Mouse (Mus musculus) liver, adult 2 months (tissue): ENCODE measurements around the gene Ttc29. TPM values are rescaled to one million over a fixed set of nuclear protein-coding genes. Genes with fewer than 3 reads are reported as not detected.

Experiments used
- DNase-seq: peaks from one replicate; pipeline ENCODE4 v3.0.0-alpha.2; 2011; ENCODE audit warnings: low read depth, low spot score; ENCODE audit errors: extremely low read depth
- H3K27ac ChIP-seq: fragments of 200-500 bp; replicated peaks from 2 replicates; pipeline ENCODE4 v1.5.1; 2012; ENCODE audit warnings: low read depth, mild to moderate bottlenecking, control low read depth, inconsistent platforms, low read length; ENCODE audit not compliant: insufficient read depth
- H3K27me3 ChIP-seq: fragments of 200-500 bp; 2 replicates; pipeline ENCODE4 v1.6.1; 2012; ENCODE audit warnings: mild to moderate bottlenecking, moderate library complexity, low read length, inconsistent platforms; ENCODE audit not compliant: control insufficient read depth, insufficient read depth
- H3K36me3 ChIP-seq: fragments of 200-500 bp; 2 replicates; pipeline ENCODE4 v1.6.1; 2012; ENCODE audit warnings: low read length, inconsistent platforms; ENCODE audit not compliant: control insufficient read depth, insufficient read depth
- H3K4me1 ChIP-seq: fragments of 200-500 bp; 2 replicates; pipeline ENCODE4 v1.6.1; 2011; ENCODE audit warnings: low read length; ENCODE audit not compliant: control insufficient read depth, insufficient read depth
- H3K4me3 ChIP-seq: fragments of 200-500 bp; 2 replicates; pipeline ENCODE4 v1.5.1; 2011; ENCODE audit warnings: low read depth, mild to moderate bottlenecking, control low read depth, low read length, moderate library complexity; ENCODE audit not compliant: insufficient read depth
- H3K79me2 ChIP-seq: fragments of 200-500 bp; 2 replicates; pipeline ENCODE4 v1.6.1; 2012; ENCODE audit warnings: inconsistent platforms, mild to moderate bottlenecking, low read length, moderate library complexity; ENCODE audit not compliant: control insufficient read depth, insufficient read depth
- H3K9ac ChIP-seq: fragments of 200-500 bp; 2 replicates; pipeline ENCODE4 v1.6.1; 2012; ENCODE audit warnings: low read depth, mild to moderate bottlenecking, control low read depth, inconsistent platforms, low read length
- CTCF ChIP-seq: fragments of 200-500 bp; IDR thresholded peaks from 2 replicates; pipeline ENCODE4 v1.5.1; 2011; ENCODE audit warnings: low read depth, low read length, control low read depth
- POLR2A ChIP-seq: fragments of 200-500 bp; IDR thresholded peaks from 2 replicates; pipeline ENCODE4 v1.6.1; 2011; ENCODE audit warnings: low read length, control low read depth; ENCODE audit not compliant: insufficient read depth; ENCODE audit errors: extremely low read depth
- WGBS: fragments of 180-500 bp; shearing (Covaris S2); methylation state at CpG from one replicate; pipeline ENCODE4 v1.1.7; 2018; 5-methylcytosine and 5-hydroxymethylcytosine counted together
- polyA plus RNA-seq: library from polyadenylated mRNA; depleted of rRNA; stranded (reverse); fragments of >200 nt; gene quantifications from 2 replicates; pipeline ENCODE4 v1.2.3, GENCODE M21; 2012
- total RNA-seq: library from RNA; depleted of rRNA; stranded (reverse); fragments of >200 nt; gene quantifications from 2 replicates; pipeline ENCODE4 v1.2.3, GENCODE M21; 2014

Ttc29 gene
- total and polyA plus RNA-seq, 2 experiments: not detected

DNA sequence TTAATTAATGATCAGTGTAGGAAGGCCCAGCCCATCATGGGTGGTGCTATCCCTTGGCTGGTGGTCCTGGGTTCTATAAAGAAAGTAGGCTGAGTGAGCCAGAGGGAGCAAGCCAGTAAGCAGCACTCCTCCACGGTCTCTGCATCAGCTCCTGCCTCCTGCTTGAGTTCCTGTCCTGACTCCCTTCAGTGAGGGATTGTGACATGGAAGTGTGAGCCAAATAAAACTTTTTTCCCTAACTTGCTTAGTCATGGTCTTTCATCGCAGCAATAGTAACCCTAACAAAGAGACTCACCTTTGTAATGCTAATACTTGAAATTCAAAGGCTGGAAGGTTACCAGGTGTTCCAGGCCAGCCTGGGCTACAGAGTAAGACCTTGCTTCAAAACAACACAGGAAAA is 71.7 kb downstream of the Ttc29 start:
- H3K27me3 ChIP-seq: no peaks in the 10 kb centered on the region
- TF ChIP-seq POLR2A (no peak), CTCF (no peak)
- H3K9ac ChIP-seq: no peak overlapping the region
- 84% methylated on average over 2 of the region's 2 CpGs for WGBS
- no peaks in the 10 kb centered on the region for H3K79me2 ChIP-seq
- no peak for DNase-seq
- no peak overlapping the region for H3K4me3 ChIP-seq
- no peaks in the 10 kb centered on the region for H3K4me1 ChIP-seq
- no peaks in the 10 kb centered on the region for H3K36me3 ChIP-seq
- H3K27ac ChIP-seq: no peak overlapping the region

GRCm38 (mm10) chr8:78285366-78285765 is 72.3 kb downstream of the Ttc29 start:
- Histone ChIP-seq H3K4me3 (no peak overlapping the region), H3K27me3 (no peaks in the 10 kb centered on the region), H3K36me3 (no peaks in the 10 kb centered on the region), H3K9ac (no peak overlapping the region), H3K4me1 (no peaks in the 10 kb centered on the region), H3K27ac (no peak overlapping the region), H3K79me2 (no peaks in the 10 kb centered on the region)
- TF ChIP-seq CTCF: no peak
- no peak for TF ChIP-seq POLR2A
- no peak for DNase-seq
- WGBS: 73% methylated on average over 4 of the region's 4 CpGs

DNA sequence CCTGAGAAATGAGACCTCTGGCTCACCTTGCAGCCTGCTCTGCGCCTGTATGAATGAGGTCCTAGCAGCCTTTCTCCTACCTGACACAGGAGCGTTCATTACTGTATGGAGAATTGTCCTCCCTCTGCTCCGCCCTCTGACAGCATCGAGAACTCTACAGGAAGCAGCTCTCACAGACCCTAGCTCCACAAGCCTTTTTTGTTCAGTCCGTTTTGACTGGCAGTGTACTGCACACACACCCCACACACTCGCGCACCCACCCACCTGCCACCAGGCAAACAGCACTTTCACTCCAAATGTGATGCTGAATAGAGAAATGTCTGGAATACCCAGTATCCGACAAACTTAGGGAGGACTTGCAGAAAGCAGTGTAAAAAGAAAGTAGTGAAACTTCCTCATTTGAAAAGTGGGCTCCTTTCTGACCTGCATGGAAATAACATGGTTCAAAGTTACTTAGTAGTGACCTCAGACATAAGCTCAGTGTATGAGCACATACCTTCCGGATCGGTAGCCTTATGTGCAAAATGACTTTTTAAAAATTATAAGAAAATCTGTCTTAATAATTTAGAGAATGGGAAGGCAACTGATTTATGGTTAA is 76.4 kb downstream of the Ttc29 start:
- no peak overlapping the region for H3K27ac ChIP-seq
- no peaks in the 10 kb centered on the region for H3K79me2 ChIP-seq
- no peaks in the 10 kb centered on the region for H3K27me3 ChIP-seq
- TF ChIP-seq POLR2A (no peak), CTCF (no peak)
- H3K4me3 ChIP-seq: no peak overlapping the region
- H3K4me1 ChIP-seq: no peaks in the 10 kb centered on the region
- no peak overlapping the region for H3K9ac ChIP-seq
- H3K36me3 ChIP-seq: no peaks in the 10 kb centered on the region
- 77% methylated on average over 10 of the region's 10 CpGs for WGBS
- no peak for DNase-seq

DNA sequence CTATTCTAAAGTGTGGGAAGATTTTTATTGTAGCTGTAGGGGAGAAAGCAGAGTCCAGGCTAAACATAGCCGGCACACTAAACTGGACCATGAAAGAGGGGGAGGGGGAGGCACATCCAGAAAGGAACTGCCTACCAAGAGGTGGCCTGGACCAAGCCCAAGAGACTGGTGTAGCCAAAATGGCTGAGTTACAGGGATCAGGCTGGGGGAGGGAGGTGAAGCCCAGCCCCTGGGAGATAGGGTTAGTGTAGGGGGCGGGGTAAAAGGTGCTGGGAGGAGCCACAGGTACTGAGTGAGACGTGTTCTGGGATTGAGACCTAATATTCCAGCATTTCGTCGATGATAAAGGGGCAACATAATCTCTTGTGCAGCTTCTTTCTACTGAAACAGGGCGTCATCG is 77.2 kb downstream of the Ttc29 start:
- 69% methylated on average over 7 of the region's 7 CpGs for WGBS
- no peaks in the 10 kb centered on the region for H3K36me3 ChIP-seq

DNA sequence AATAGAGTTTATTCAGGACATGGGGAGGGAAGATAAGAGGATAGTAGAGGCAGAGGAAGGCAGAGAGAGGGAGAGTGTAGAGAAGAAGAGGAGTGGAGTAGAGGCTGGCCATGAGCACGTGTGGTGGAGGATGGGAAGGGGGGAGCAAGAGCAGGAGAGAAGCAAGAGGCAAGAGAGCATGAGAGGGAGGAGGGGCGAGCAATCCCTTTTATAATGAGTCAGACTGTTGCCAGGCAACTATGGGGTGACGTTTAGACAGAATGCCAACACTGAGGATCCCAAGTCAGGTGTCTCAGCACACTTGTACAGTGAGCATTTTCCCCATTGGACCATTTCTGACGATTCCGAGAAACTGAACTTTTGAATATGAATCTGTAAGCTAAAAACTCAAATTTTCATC is 82.4 kb downstream of the Ttc29 start:
- no peaks in the 10 kb centered on the region for H3K27me3 ChIP-seq
- no peaks in the 10 kb centered on the region for H3K36me3 ChIP-seq
- TF ChIP-seq POLR2A: no peak
- TF ChIP-seq CTCF: no peak
- H3K9ac ChIP-seq: no peak overlapping the region
- WGBS: 66% methylated on average over 5 of the region's 5 CpGs
- no peaks in the 10 kb centered on the region for H3K79me2 ChIP-seq
- no peak for DNase-seq
- no peak overlapping the region for H3K27ac ChIP-seq
- H3K4me1 ChIP-seq: no peaks in the 10 kb centered on the region
- H3K4me3 ChIP-seq: no peak overlapping the region

More for the DNA sequence above, 77.2 kb downstream of the Ttc29 start:
- Histone ChIP-seq H3K4me3 (no peak overlapping the region), H3K27ac (no peak overlapping the region), H3K4me1 (no peaks in the 10 kb centered on the region), H3K79me2 (no peaks in the 10 kb centered on the region), H3K9ac (no peak overlapping the region), H3K27me3 (no peaks in the 10 kb centered on the region)
- DNase-seq: no peak
- no peak for TF ChIP-seq POLR2A
- TF ChIP-seq CTCF: no peak

GRCm38 (mm10) chr8:78303579-78303978 is 90.5 kb downstream of the Ttc29 start:
- DNase-seq: no peak
- Histone ChIP-seq H3K36me3 (no peaks in the 10 kb centered on the region), H3K4me3 (no peak overlapping the region), H3K27ac (no peak overlapping the region), H3K79me2 (no peaks in the 10 kb centered on the region), H3K27me3 (no peaks in the 10 kb centered on the region), H3K9ac (no peak overlapping the region), H3K4me1 (no peaks in the 10 kb centered on the region)
- WGBS: 19% methylated on average over 7 of the region's 7 CpGs
- TF ChIP-seq CTCF (no peak), POLR2A (no peak)

DNA sequence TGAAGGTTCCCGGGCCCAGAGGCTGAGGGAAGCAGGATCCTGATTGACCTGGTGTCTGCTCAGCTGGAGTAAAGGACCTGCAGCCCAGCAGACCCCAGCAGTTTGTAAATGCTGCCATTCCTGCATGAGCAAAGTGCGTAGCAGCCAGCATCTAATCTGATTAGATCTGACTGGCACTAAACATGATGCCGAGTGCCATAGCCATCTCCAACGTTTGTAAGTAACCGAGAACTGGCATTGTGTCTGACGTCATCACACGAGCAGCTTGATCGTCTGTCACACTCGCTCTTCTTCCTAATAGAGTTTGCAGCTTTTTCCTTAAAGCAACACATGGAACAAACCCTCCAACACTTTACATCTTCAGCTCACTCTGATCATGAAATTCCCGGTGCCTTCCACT is 93.5 kb downstream of the Ttc29 start:
- Histone ChIP-seq H3K27ac (no peak overlapping the region), H3K27me3 (no peaks in the 10 kb centered on the region), H3K4me1 (no peaks in the 10 kb centered on the region), H3K79me2 (no peaks in the 10 kb centered on the region), H3K36me3 (no peaks in the 10 kb centered on the region), H3K4me3 (no peak overlapping the region), H3K9ac (no peak overlapping the region)
- 71% methylated on average over 10 of the region's 10 CpGs for WGBS
- TF ChIP-seq POLR2A: no peak
- no peak for TF ChIP-seq CTCF
- DNase-seq: no peak
